Mouse (Mus musculus): Measurements from ENCODE around the gene Cyp2s1.

Cyp2s1 gene

DNA sequence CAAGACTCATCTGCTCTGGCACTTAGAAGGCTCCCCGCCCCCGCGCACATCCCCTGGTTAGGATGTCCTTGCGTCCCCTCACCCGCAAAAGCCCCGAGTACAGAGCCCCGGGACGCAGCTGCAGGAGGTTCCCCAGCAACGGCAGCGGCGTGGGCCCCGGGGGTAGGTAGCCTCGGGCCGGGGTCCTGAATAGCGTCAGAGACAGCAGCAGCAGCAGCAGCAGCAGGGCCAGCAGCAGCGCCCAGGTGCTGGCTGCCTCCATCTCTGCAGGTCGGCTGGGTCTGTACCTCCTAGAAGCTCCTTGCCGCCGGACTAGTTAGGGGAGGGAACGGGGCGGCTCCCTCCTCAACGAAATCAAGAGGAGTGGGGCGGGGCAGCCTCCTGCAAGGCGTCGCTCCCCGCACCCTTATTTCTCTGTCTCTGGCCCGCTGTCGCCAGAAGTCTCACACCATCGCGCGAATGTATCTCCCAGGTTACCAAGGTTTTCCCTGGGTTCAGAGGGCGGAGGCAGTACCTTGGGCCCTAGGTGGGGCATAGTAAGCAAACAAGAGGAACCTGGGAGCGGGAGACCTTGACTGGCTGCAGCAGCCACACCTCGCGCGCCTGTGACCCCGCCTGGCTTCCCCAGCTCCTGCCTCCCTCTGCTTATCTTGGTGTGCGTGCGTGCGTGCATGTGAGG, at the start of gene Cyp2s1:
Gene Cyp2s1, minus strand, starts transcription at position 673 of the 679 bp plus-strand sequence.
- in situ Hi-C loops (cut with MboI; ENCODE audit: low pct_unique_long_range_greater_than_20kb in 1 of 2, low sequenced_read_pairs in 2 of 2, unreplicated experiment in 1 of 2): no loop called here

DNA sequence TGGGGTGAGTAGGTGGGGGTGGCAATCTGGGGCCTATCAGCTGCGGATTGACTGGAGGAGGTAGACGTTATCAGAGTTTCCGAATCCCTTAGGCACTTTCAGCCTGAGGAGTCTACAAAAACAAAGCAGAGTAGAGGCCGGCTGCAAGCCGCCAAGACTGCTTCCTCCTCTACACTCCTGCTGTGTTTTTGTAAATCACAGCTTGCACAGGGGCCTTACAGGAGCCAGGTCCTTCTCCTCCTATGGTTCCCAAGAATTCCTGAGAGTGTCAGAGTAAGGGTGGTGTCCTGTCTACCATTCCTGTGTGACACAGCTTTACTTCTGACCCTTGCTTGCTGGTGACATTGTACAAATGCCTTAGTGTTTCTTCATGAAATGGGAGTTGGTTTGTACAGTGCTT, 48.1 kb upstream of the Cyp2s1 start:
- in situ Hi-C loops (cut with MboI; ENCODE audit: low pct_unique_long_range_greater_than_20kb in 1 of 2, low sequenced_read_pairs in 2 of 2, unreplicated experiment in 1 of 2): loop anchor here in 1 of 2 experiments (5.0 kb wide), 1 partner anchor 37 kb away; no protein-coding TSS in a partner anchor

DNA sequence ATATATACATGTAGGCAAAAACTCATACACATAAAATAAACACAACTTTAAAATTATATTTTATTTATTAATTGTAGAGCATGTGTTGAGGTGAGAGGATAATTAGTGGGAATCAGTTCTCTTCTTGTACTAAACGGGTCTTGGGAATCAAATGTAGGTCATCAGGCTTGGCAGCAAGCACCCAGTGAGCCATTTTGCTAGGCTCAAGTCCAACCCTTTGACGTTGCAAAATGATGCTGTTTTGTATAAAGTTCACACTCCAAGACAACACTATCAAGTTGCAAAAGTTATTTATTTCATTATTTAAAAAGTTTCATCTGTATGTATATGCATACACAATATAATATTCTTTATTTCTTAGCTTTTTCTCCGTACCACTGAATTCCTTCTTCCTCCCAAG, 47.0 kb upstream of the Cyp2s1 start:
- in situ Hi-C loops (cut with MboI; ENCODE audit: low pct_unique_long_range_greater_than_20kb in 1 of 2, low sequenced_read_pairs in 2 of 2, unreplicated experiment in 1 of 2): no loop called here

DNA sequence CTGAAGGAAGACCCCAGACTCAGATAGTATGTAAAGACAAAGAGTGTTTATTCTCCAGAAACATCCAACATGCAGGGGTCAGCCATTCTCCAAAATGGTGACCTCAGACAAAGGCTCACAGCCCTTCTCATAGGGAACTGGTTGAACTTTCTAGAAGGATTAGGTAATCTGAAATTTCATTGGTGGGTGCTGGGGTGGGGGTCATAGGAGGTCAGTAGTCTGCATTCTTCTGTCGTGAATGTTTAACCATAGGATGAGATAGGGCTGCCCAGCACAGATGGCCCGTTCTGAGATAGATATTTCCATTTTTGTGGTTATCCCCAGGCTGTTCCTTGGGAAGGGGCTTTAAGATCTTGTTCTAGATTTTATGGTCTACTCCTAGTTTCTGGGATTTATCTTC, 45.7 kb upstream of the Cyp2s1 start:
- in situ Hi-C loops (cut with MboI; ENCODE audit: low pct_unique_long_range_greater_than_20kb in 1 of 2, low sequenced_read_pairs in 2 of 2, unreplicated experiment in 1 of 2): no loop called here

DNA sequence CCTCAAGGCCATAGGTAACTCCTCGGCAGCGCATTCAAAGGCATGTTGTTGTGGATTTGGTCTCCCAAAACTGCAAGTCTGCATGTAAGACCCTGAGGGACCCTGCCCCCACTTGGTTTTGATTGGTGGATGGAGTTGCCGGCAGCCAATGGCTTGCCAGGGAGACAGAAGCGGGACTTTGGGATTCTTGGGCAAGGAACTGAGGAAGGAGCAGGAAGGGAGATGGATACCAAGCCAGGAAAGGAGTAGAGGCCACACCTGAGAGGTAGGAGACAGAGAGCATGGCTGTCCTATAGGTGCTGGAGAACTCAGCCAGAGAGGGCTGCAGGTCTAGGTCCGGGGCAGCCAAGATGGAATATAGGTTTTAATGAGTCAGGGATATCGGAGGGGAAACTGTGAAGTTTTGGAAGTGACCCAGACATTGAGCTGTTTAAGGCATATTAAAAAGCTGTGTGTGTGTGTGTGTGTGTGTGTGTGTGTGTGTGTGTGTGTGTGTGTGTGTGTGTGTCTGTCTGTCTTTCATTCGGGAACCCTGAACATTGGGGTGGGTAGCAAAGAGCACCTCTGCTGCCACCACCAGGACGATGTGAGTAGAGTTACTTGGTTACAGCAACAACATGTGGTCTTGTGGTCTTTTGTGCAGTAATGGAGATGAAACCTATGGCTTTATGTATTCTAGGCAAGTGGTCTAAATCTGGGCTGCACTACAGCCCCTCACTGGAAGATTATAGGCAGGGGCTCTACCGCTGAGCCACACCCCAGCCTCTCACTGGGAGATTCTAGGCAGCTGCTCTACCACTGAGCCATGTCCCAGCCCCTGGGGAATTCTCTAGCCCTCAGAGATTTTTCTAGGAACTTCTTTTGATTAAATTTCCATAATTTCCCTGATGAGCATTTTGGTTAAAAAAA, 43.5 kb upstream of the Cyp2s1 start:
- in situ Hi-C loops (cut with MboI; ENCODE audit: low pct_unique_long_range_greater_than_20kb in 1 of 2, low sequenced_read_pairs in 2 of 2, unreplicated experiment in 1 of 2): loop anchor here in 1 of 2 experiments (5.0 kb wide), 1 partner anchor 42 kb away; no protein-coding TSS in a partner anchor

DNA sequence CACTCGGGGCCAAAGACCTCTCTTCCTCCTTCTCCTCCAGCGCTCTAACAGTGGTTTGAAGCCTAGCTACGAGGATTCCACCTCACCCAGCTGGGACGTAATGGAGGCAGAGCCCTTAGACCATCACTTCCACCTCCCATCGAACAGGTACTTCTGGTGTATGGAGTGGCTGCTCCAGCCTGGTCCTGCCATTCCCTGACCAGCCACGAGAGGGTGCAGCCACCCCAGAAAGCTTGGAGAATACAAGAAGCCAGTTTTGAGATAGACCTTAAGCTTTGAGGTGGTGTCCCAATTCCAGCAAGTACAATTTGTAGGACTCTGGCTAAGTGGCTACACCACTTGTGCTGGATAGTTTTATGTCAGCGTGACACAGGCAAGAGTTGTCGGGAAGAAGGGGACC, 38.4 kb upstream of the Cyp2s1 start:
- in situ Hi-C loops (cut with MboI; ENCODE audit: low pct_unique_long_range_greater_than_20kb in 1 of 2, low sequenced_read_pairs in 2 of 2, unreplicated experiment in 1 of 2): loop anchor here in 1 of 2 experiments (5.0 kb wide), 1 partner anchor 47 kb away; no protein-coding TSS in a partner anchor

DNA sequence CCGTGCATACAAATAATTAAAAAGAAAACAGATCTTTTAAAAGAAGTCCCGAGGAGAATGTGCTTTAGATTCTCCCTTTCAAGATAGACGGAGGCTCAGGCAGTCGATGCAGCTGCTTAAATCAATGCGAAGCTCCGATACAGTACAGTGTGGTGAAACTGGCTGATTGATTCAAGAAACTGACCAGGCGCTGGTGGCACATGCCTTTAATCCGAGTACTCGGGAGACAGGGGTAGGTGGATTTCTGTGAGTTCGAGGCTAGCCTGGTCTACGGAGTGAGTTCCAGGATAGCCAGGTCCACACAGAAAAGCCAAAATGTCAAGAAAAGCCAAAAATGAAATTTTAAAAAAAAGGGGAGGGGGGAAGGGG, 31.7 kb upstream of the Cyp2s1 start:
- in situ Hi-C loops (cut with MboI; ENCODE audit: low pct_unique_long_range_greater_than_20kb in 1 of 2, low sequenced_read_pairs in 2 of 2, unreplicated experiment in 1 of 2): no loop called here

DNA sequence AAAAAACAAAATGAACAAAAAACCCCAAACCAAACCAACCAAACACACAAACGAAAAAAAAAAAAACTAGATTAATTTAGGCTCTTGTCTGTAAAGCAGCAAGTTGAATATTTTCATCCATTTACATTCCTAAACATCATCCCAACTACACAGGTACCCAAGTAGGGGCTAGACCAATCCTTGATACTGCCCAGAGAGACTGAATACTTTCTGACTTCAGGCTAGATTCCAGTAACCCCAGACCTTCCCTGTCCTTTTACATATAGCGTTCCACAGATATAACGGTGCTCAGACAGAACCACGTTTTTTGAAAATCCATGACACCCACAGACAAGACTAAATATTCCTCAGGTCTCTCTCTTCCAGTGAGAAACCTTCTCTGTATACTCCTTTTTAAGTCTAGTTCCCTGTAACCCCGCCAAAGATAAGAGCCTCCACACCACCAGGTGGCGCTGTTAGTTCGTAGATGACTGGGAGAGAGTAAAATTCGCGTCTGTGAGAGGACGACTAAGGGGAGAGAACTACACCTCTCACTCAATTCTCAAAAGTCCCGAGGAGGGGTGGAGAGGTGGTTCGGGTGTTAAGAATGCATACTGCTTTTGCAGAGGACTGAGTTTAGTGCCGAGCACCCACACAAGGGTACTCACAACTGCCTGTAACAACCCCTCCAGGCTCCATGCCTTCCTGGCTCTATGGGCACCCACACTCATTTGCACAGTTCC, 31.2 kb upstream of the Cyp2s1 start:
- in situ Hi-C loops (cut with MboI; ENCODE audit: low pct_unique_long_range_greater_than_20kb in 1 of 2, low sequenced_read_pairs in 2 of 2, unreplicated experiment in 1 of 2): no loop called here

DNA sequence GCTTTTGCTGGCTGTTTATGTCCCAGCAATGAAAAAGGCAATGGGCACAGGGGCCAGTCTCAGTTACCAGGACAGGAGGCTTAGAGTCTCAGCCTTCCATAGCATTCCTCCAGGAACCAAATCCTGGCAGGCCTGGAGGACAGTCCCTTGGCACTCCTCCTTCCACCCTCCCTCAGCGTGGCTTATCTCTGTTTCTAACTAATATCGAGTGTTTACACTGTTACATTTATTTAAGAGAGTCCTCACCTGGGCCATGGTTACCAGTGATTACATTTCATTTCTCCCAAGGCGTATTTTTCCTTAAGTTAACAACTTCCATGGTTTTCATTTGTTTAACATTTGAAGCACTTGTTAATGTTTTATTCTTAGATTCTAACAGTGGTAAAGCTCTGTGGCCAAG, 28.2 kb upstream of the Cyp2s1 start:
- in situ Hi-C loops (cut with MboI; ENCODE audit: low pct_unique_long_range_greater_than_20kb in 1 of 2, low sequenced_read_pairs in 2 of 2, unreplicated experiment in 1 of 2): no loop called here

DNA sequence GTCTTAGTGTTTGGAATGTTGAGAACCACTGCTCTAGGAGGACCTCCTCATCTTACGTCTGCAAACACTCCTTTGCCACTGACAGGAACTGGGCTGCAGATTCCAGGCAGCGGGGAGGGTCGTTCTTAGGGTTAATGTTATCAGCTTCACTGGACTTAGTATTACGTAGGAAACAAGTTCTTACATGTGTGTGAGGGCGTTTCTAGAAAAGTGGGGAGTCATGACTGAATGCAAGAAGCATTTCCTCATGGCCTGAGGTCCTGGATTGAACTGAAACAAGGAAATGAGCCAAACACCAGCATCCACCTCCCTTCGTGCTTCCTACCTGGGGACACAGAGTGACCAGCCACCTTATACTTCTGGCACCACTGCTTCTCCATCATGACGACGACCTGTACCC, 27.7 kb upstream of the Cyp2s1 start:
- in situ Hi-C loops (cut with MboI; ENCODE audit: low pct_unique_long_range_greater_than_20kb in 1 of 2, low sequenced_read_pairs in 2 of 2, unreplicated experiment in 1 of 2): no loop called here

DNA sequence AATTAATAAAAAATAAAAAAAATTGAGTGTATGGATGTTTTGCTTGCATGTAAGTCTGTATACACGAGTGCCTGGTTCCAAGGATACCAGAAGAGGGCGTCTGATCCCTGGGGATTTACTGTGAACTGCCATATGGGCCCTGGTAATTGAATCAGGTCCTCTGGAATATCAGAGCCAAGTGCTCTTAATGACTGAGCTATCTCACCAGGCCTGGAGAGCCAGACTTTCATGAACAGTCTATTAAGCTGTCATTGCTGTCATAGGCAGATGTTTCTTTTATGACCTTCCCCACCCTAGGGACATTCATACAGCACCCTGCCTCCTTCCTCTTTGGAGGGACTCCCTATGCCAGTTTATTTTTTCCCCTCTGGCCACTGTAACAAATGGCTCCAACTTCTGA, 26.8 kb upstream of the Cyp2s1 start:
- in situ Hi-C loops (cut with MboI; ENCODE audit: low pct_unique_long_range_greater_than_20kb in 1 of 2, low sequenced_read_pairs in 2 of 2, unreplicated experiment in 1 of 2): no loop called here

DNA sequence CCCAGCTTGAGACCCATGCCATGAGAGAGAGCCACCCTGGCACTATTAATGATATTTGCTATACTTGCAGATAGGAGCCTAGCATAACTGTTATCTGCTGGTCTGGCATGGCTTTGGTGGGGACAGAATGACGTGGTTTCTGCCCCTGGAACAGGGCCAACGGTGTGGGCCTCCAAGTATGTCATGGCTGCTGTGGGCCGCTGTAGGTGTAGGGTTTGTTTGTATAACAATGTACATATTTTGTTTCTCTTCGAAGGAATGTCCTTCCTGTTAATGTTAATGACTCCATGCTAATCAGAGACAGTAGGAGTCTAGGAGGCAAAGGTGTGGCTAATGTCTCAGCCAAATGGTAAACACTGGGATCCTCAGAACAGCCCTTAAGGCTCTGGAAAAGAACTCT, 24.2 kb upstream of the Cyp2s1 start:
- in situ Hi-C loops (cut with MboI; ENCODE audit: low pct_unique_long_range_greater_than_20kb in 1 of 2, low sequenced_read_pairs in 2 of 2, unreplicated experiment in 1 of 2): no loop called here

DNA sequence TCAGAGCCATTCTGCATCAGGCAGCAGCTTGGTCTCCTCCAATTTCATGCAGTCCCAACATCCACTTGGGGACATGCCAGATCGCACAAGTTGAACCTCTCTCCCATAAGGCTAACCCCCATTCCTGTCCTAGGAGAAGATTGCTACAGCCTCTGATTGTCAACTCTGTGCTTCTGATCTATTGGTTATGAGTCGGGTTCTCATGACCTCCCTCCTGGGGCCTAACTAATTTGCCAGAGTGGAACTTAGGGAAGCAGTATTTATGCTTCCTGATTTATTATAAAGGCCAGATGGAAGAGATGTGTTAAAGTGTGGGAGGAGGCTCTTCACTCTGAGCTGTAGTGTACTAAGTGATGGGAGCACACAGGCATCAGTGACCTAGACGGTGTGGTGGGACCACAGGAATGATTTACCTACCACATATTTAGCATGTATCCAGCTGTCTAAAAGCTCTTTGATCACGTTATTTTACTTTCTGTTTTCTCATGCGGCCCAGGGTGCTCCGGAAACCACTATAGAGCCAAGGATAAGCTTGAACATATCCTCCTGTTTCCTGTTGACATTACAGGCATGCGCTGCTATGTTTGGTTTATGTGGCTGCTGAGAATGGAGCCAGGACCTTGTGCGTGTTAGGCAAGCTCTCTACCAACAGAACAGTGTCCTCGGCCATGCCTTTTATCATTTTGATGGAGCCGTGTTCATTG, 18.6 kb upstream of the Cyp2s1 start:
- in situ Hi-C loops (cut with MboI; ENCODE audit: low pct_unique_long_range_greater_than_20kb in 1 of 2, low sequenced_read_pairs in 2 of 2, unreplicated experiment in 1 of 2): no loop called here

DNA sequence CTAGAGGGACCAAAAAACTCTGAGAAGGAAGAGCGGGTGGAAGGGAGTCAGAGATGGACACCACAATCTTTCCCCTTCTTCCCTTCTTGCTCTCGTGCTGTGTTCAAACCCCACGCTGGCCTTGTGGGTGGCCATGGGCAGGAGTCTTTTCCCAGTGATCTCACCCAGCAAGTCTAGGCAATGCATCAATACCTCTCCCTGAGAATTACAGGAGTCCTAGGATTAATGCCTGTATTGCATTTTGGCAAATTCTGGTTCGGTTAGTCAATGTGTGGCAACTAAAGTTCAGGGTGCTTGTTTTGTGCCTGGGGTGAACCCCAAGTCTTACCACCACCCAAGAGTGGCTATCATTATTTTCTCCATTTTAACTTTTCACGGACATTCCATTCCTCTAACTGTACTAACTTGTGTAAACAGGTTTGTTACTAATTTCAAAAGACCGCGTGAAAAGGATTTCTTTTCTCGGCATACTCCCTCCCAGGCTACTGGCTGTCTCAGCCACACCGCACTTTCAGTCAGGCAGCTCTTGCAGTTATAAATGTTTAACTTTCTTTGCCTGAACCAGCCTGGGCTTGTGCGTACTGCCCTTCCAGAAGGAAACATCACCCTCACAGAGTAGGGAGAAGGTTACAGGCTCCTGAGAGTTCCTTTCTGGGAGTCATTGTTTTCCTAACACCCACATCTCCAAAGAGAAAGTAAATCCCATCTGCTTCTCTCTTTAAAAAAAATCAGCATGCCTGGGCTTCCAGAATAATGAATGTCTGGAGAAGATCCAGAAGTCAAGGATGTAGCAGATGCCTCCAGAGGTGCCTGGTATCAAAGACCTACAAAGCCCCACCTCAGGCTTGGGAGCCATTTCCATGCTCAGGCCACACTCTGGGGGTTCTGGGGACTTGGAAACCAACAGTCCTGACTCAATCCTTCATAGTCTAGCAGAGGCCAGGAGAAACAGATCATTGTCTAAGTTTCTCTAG, 15.1 kb upstream of the Cyp2s1 start:
- in situ Hi-C loops (cut with MboI; ENCODE audit: low pct_unique_long_range_greater_than_20kb in 1 of 2, low sequenced_read_pairs in 2 of 2, unreplicated experiment in 1 of 2): no loop called here

DNA sequence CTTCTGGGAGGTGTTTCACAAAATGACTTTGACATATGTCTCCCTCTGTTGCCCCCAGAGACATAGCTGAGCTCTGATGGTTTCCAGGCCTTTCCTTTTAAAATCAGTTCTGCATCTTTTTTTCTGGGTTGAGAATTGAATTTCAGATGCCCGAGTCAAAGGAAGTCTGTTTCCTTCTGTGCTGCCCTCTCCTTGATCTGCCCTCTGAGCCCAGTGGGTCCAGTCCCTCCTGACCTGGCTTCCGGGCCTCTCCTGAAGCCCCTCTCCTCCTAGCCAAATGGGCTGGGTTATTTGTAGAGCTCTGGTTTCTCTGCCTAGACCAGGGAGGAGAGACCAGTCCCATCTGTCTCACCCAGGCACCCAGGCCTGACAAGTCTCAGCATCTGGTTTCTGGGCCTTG, 13.5 kb upstream of the Cyp2s1 start:
- in situ Hi-C loops (cut with MboI; ENCODE audit: low pct_unique_long_range_greater_than_20kb in 1 of 2, low sequenced_read_pairs in 2 of 2, unreplicated experiment in 1 of 2): no loop called here

DNA sequence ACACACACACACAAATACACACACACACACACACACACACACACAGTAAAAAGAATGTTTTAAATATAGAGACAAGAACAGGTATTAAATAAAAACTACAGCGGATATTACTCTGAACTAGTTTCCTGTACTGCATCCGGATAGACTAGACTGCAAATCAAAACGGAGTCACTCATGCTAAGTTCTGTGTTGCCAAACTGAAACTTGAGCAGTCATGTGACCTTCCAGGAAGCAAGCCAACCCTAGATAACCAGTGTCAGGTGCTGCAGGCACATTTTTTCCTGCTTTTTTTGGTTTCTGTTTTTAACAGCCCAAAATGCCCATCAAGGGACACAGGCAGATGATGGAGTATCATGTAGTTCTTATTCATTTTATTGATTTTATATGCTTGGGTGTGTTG, 10.5 kb upstream of the Cyp2s1 start:
- in situ Hi-C loops (cut with MboI; ENCODE audit: low pct_unique_long_range_greater_than_20kb in 1 of 2, low sequenced_read_pairs in 2 of 2, unreplicated experiment in 1 of 2): no loop called here

DNA sequence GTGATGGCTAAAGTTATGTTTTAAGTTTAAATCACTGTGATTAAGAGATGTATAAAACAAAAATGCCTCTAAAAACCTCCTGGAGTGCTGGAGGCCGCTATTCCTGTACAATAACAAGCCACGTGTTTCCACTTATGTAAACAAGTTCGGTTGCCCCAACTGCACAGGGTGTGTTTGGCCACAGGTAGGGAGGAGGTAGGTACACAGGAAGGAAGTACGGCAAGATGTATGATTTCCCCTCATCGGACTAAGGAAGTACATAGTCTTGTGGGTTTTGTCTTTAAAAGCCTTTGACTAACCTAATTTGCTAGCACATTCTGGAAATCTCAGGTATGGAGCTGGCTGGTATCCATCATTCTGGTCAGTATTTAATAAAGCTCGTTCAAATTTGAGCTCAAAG, 9.3 kb upstream of the Cyp2s1 start:
- in situ Hi-C loops (cut with MboI; ENCODE audit: low pct_unique_long_range_greater_than_20kb in 1 of 2, low sequenced_read_pairs in 2 of 2, unreplicated experiment in 1 of 2): no loop called here

DNA sequence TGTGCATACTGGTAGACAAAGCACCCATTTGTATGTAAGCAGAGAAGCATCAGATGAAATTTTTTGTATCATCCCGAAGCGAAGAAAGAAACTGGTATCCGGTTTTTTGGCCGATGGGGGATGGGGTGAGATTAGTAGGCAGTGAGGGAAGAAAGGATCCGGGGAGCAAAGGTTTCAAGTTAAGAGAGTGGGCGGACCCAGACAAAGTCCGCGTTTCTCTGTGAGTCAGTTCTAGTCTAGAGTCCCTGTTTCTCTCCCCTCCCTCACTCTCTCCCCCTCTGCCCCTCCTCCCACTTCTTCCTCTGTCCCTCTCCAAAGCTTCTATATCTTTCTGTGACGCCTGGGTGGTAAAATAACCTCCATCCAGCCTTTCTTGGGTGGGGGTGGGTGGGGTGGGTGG, 8.3 kb upstream of the Cyp2s1 start:
- in situ Hi-C loops (cut with MboI; ENCODE audit: low pct_unique_long_range_greater_than_20kb in 1 of 2, low sequenced_read_pairs in 2 of 2, unreplicated experiment in 1 of 2): no loop called here

Data from mouse embryonic stem cell (cell line).